Mouse (Mus musculus): Measurements from ENCODE around the gene Foxi1. TPM values are rescaled to one million over a fixed set of nuclear protein-coding genes. Genes with fewer than 3 reads are reported as not detected.
"Not testable (repeated sequence)": the region's sequence is repeated elsewhere in the genome, so short reads cannot be mapped to it uniquely, and the experiment has no call there.

Foxi1 gene
- polyA plus RNA-seq, 1 experiment: not detected

- no peaks in the 10 kb centered on the region for H3K27me3 ChIP-seq (ENCODE audit: control insufficient read depth, insufficient read depth, low read length, poor library complexity, severe bottlenecking)
- H3K4me1 ChIP-seq (ENCODE audit: control insufficient read depth, insufficient read depth, low read length): no peaks in the 10 kb centered on the region
- no peaks in the 10 kb centered on the region for H3K9me3 ChIP-seq (replicated peaks; ENCODE audit: control insufficient read depth, insufficient read depth, low read length, poor library complexity, severe bottlenecking)
- peak; percentile 76 for TF ChIP-seq CTCF (IDR thresholded peaks at IDR 0.05; ENCODE audit: low read depth, low read length)
- TF ChIP-seq POLR2A (IDR thresholded peaks at IDR 0.05; ENCODE audit: insufficient read depth, low read length): no peak
- no peak for TF ChIP-seq EP300 (IDR thresholded peaks at IDR 0.05; ENCODE audit: insufficient read depth, low read depth, low read length)
- H3K27ac ChIP-seq (ENCODE audit: insufficient read depth, low read length): no peak overlapping the region
- no peak overlapping the region for H3K9ac ChIP-seq (ENCODE audit: low read depth, poor library complexity, severe bottlenecking)
- H3K36me3 ChIP-seq (ENCODE audit: control insufficient read depth, insufficient read depth, low read length, poor library complexity, severe bottlenecking): no peaks in the 10 kb centered on the region
- H3K4me3 ChIP-seq (ENCODE audit: low read depth, low read length): no peak overlapping the region
These were observed 21.0 kb upstream of the Foxi1 start for GRCm38 (mm10) chr11:34228758-34229364.

GRCm38 (mm10) chr11:34227180-34227579 is 19.3 kb upstream of the Foxi1 start:
- Histone ChIP-seq H3K4me1 (ENCODE audit: control insufficient read depth, insufficient read depth, low read length) (no peaks in the 10 kb centered on the region), H3K9ac (ENCODE audit: low read depth, poor library complexity, severe bottlenecking) (no peak overlapping the region), H3K4me3 (ENCODE audit: low read depth, low read length) (no peak overlapping the region), H3K27me3 (ENCODE audit: control insufficient read depth, insufficient read depth, low read length, poor library complexity, severe bottlenecking) (no peaks in the 10 kb centered on the region), H3K9me3 (replicated peaks; ENCODE audit: control insufficient read depth, insufficient read depth, low read length, poor library complexity, severe bottlenecking) (no peaks in the 10 kb centered on the region), H3K36me3 (ENCODE audit: control insufficient read depth, insufficient read depth, low read length, poor library complexity, severe bottlenecking) (no peaks in the 10 kb centered on the region), H3K27ac (ENCODE audit: insufficient read depth, low read length) (no peak overlapping the region)
- no peak for TF ChIP-seq EP300 (IDR thresholded peaks at IDR 0.05; ENCODE audit: insufficient read depth, low read depth, low read length)
- TF ChIP-seq POLR2A (IDR thresholded peaks at IDR 0.05; ENCODE audit: insufficient read depth, low read length): no peak
- no peak for TF ChIP-seq CTCF (IDR thresholded peaks at IDR 0.05; ENCODE audit: low read depth, low read length)

DNA sequence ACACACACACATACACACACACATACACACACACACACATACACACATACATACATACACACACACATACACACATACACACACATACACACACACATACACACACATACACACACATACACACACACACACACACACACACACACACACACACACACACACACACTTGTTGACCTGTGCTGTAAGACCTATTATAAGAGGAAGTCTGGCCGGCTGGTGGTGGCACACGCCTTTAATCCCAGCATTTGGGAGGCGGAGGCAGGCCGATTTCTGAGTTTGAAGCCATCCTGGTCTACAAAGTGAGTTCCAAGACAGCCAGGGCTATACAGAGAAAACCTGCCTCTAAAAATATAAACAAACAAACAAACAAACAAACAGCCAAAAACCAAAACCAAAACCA is 12.7 kb upstream of the Foxi1 start:
- H3K9ac ChIP-seq (ENCODE audit: low read depth, poor library complexity, severe bottlenecking); H3K36me3 ChIP-seq (ENCODE audit: control insufficient read depth, insufficient read depth, low read length, poor library complexity, severe bottlenecking); H3K4me3 ChIP-seq (ENCODE audit: low read depth, low read length); H3K27ac ChIP-seq (ENCODE audit: insufficient read depth, low read length); H3K27me3 ChIP-seq (ENCODE audit: control insufficient read depth, insufficient read depth, low read length, poor library complexity, severe bottlenecking); H3K9me3 ChIP-seq (replicated peaks; ENCODE audit: control insufficient read depth, insufficient read depth, low read length, poor library complexity, severe bottlenecking); H3K4me1 ChIP-seq (ENCODE audit: control insufficient read depth, insufficient read depth, low read length): not testable (repeated sequence)

DNA sequence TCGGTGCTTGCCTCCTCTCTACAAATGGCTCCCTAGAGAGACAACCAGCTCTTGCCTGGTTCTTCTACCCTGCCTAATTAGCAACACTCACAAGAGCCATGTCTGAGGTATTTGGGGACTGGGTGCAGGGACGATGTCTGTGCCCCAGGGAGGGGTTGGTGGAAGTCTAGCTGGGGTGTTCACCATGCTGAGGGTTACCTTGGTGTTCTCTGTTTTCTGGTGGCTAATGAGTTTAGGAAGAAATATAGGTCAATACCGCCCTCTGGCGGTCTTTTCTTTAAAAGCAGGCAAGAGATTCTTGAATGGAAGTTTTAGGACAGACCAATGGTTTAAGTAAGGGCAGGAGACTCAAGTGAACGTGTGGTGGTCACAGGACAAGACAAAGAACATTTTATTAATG is 5.0 kb upstream of the Foxi1 start:
- no peak overlapping the region for H3K27ac ChIP-seq (ENCODE audit: insufficient read depth, low read length)
- no peak overlapping the region for H3K4me3 ChIP-seq (ENCODE audit: low read depth, low read length)
- H3K9me3 ChIP-seq (replicated peaks; ENCODE audit: control insufficient read depth, insufficient read depth, low read length, poor library complexity, severe bottlenecking): no peaks in the 10 kb centered on the region
- TF ChIP-seq POLR2A (IDR thresholded peaks at IDR 0.05; ENCODE audit: insufficient read depth, low read length) (no peak), CTCF (IDR thresholded peaks at IDR 0.05; ENCODE audit: low read depth, low read length) (peak; percentile 5), EP300 (IDR thresholded peaks at IDR 0.05; ENCODE audit: insufficient read depth, low read depth, low read length) (no peak)
- H3K9ac ChIP-seq (ENCODE audit: low read depth, poor library complexity, severe bottlenecking): no peak overlapping the region
- no peaks in the 10 kb centered on the region for H3K4me1 ChIP-seq (ENCODE audit: control insufficient read depth, insufficient read depth, low read length)
- no peaks in the 10 kb centered on the region for H3K27me3 ChIP-seq (ENCODE audit: control insufficient read depth, insufficient read depth, low read length, poor library complexity, severe bottlenecking)
- H3K36me3 ChIP-seq (ENCODE audit: control insufficient read depth, insufficient read depth, low read length, poor library complexity, severe bottlenecking): no peaks in the 10 kb centered on the region

DNA sequence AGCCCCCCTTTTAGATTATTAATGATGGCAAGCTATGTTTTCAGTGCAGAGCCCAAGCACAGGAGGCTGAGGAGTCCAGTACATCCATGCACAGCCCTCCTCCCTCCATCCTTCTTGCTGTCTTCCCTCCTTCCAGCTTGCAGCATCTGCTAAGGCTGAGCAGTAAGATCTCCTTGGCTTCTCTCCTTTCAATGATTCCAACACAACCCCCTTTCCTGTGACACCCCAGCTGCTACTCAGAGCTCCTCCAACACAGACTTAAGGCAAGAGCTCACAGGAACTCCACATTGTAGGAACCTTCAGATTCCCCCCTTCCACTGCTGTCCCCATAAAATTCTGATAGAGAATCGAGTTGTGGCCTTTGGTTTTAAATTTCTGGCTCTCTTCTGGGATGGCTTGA is 5.1 kb downstream of the Foxi1 start:
- Histone ChIP-seq H3K9me3 (replicated peaks; ENCODE audit: control insufficient read depth, insufficient read depth, low read length, poor library complexity, severe bottlenecking) (no peaks in the 10 kb centered on the region), H3K9ac (ENCODE audit: low read depth, poor library complexity, severe bottlenecking) (no peak overlapping the region), H3K36me3 (ENCODE audit: control insufficient read depth, insufficient read depth, low read length, poor library complexity, severe bottlenecking) (no peaks in the 10 kb centered on the region), H3K4me1 (ENCODE audit: control insufficient read depth, insufficient read depth, low read length) (no peaks in the 10 kb centered on the region), H3K27ac (ENCODE audit: insufficient read depth, low read length) (no peak overlapping the region), H3K4me3 (ENCODE audit: low read depth, low read length) (no peak overlapping the region), H3K27me3 (ENCODE audit: control insufficient read depth, insufficient read depth, low read length, poor library complexity, severe bottlenecking) (no peaks in the 10 kb centered on the region)
- TF ChIP-seq CTCF (IDR thresholded peaks at IDR 0.05; ENCODE audit: low read depth, low read length) (no peak), POLR2A (IDR thresholded peaks at IDR 0.05; ENCODE audit: insufficient read depth, low read length) (no peak), EP300 (IDR thresholded peaks at IDR 0.05; ENCODE audit: insufficient read depth, low read depth, low read length) (no peak)

- Histone ChIP-seq H3K36me3 (ENCODE audit: control insufficient read depth, insufficient read depth, low read length, poor library complexity, severe bottlenecking) (no peaks in the 10 kb centered on the region), H3K9ac (ENCODE audit: low read depth, poor library complexity, severe bottlenecking) (no peak overlapping the region), H3K27me3 (ENCODE audit: control insufficient read depth, insufficient read depth, low read length, poor library complexity, severe bottlenecking) (no peaks in the 10 kb centered on the region), H3K4me3 (ENCODE audit: low read depth, low read length) (no peak overlapping the region), H3K4me1 (ENCODE audit: control insufficient read depth, insufficient read depth, low read length) (no peaks in the 10 kb centered on the region), H3K9me3 (replicated peaks; ENCODE audit: control insufficient read depth, insufficient read depth, low read length, poor library complexity, severe bottlenecking) (no peaks in the 10 kb centered on the region), H3K27ac (ENCODE audit: insufficient read depth, low read length) (no peak overlapping the region)
- no peak for TF ChIP-seq CTCF (IDR thresholded peaks at IDR 0.05; ENCODE audit: low read depth, low read length)
These were observed 12.7 kb downstream of the Foxi1 start for GRCm38 (mm10) chr11:34195142-34195541.

Data from ES-Bruce4 (cell line).